Mouse (Mus musculus): ENCODE data around the gene Cdk5r1. TPM values are rescaled to one million over a fixed set of nuclear protein-coding genes. Genes with fewer than 3 reads are reported as not detected.

The Cdk5r1 gene
- polyA plus RNA-seq, 1 experiment from 2014 or later = 90.9 TPM

DNA sequence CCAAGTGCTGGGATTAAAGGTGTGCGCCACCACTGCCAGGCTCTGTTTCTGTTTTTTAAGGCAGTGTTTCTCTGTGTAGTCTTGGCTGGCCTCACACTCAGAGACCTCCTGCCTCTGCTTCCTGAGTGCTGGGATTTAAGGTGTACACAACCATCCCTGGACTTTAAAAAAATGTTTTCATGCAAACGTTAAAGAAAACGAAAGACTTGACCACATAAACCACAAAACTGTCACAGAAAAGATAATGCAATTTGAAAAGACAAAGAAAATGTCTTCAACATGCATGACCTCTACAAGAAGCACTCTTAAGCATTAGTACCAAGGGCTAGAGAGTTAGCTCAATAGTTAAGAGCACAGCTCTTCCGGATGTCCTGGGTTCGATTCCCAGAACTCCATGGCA lies 47.4 kb downstream of the Cdk5r1 start:
- Histone ChIP-seq H3K4me2 (no peak overlapping the region), H3K36me3 (no peaks in the 10 kb centered on the region), H3K9me3 (no peaks in the 10 kb centered on the region), H3K27me3 (no peaks in the 10 kb centered on the region), H3K4me3 (no peak overlapping the region), H3K27ac (replicated peaks) (no peak overlapping the region), H3K4me1 (replicated peaks) (peaks cover 9% of the 10 kb centered on the region), H3K9ac (no peak overlapping the region)
- 93% methylated on average over 5 of the region's 5 CpGs for WGBS
- ATAC-seq (ENCODE audit: low FRiP score, low read depth) = no peak

DNA sequence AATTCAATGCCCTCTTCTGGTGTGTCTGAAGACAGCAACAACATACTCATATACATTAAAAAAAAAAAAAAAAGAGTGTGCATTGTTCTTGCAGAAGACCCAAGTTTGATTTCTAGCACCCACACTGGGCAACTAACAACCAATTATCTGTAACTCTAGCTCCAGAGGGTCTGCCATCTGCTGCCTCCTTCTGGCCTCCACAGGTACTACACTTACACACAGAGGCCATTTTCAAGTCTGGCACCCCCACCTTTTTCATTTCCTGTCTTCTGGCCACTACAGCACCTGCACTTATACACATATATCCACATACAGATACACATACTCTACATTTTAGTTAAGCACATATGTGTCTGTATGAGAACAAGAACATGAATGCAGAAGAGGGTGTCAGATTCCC lies 50.9 kb downstream of the Cdk5r1 start:
- H3K27ac ChIP-seq (replicated peaks) = no peak overlapping the region
- no peaks in the 10 kb centered on the region for H3K4me1 ChIP-seq (replicated peaks)
- H3K9me3 ChIP-seq = no peaks in the 10 kb centered on the region
- H3K36me3 ChIP-seq = no peaks in the 10 kb centered on the region
- H3K4me2 ChIP-seq = no peak overlapping the region
- H3K4me3 ChIP-seq = no peak overlapping the region
- ATAC-seq (ENCODE audit: low FRiP score, low read depth) = no peak
- no peaks in the 10 kb centered on the region for H3K27me3 ChIP-seq
- H3K9ac ChIP-seq = no peak overlapping the region

DNA sequence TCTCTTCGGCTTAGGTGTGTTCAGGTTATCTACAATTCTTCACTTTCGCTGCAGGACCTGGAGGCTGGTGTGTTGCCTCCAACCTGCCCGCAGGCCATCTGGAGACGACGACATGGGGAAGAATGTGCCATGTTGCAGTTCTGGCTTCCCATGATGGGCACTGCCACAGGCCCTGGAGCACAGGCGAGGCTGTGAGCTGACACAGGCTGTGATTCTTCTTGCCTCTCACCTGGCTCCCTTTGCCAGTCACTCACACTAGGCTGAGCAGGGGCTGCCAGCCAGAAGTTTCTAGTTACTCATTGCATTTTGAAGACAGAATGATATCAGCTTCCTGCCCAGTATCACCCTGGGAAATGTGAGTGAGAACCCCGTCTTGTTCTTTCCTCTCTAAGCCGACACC lies 52.3 kb downstream of the Cdk5r1 start:
- Histone ChIP-seq H3K27ac (replicated peaks) (no peak overlapping the region), H3K9me3 (no peaks in the 10 kb centered on the region), H3K4me1 (replicated peaks) (no peaks in the 10 kb centered on the region), H3K27me3 (no peaks in the 10 kb centered on the region), H3K4me3 (no peak overlapping the region), H3K36me3 (no peaks in the 10 kb centered on the region), H3K4me2 (no peak overlapping the region), H3K9ac (no peak overlapping the region)
- 88% methylated on average over 8 of the region's 8 CpGs for WGBS
- ATAC-seq (ENCODE audit: low FRiP score, low read depth) = no peak

Other genes starting within 250 kb of the Cdk5r1 start
- 6.9 and 8.1 TPM in 2 replicates for gene Rhbdl3, start 176.1 kb upstream of the Cdk5r1 start, polyA plus RNA-seq (2015; fragmentation: Nextera tagmentation; extraction: Ambion mirVana)
- gene 5730455P16Rik, start 99.0 kb upstream of the Cdk5r1 start, polyA plus RNA-seq (2015; fragmentation: Nextera tagmentation; extraction: Ambion mirVana) = 34.2 and 39.0 TPM in 2 replicates
- gene Zfp207, start 93.7 kb upstream of the Cdk5r1 start, polyA plus RNA-seq (2015; fragmentation: Nextera tagmentation; extraction: Ambion mirVana) = 164 and 175 TPM in 2 replicates
- 264 and 269 TPM in 2 replicates for gene Psmd11, start 48.4 kb upstream of the Cdk5r1 start, polyA plus RNA-seq (2015; fragmentation: Nextera tagmentation; extraction: Ambion mirVana)